Mouse (Mus musculus) effector memory CD4-positive, alpha-beta T cell, adult 5 months (primary cell): Measurements from ENCODE around the gene Rnf13. TPM values are rescaled to one million over a fixed set of nuclear protein-coding genes. Genes with fewer than 3 reads are reported as not detected.

Experiments
- polyA plus RNA-seq: library from polyadenylated mRNA; unstranded; fragments of 100-300 nt; shearing (Covaris generic); gene quantifications from one replicate; pipeline ENCODE4 v1.2.1, GENCODE M21; 2017

The Rnf13 gene
- 50.8 TPM for polyA plus RNA-seq

GRCm38 (mm10) chr3:57735511-57736370 is at the start of gene Rnf13:
Gene Rnf13, plus strand, starts transcription at chr3:57736062.

GRCm38 (mm10) chr3:57692719-57693118 is 43.1 kb upstream of the Rnf13 start, which contains the start of gene Ankub1:
Gene Ankub1, minus strand, starts transcription at chr3:57692799.

GRCm38 (mm10) chr3:57847760-57848185 is 111.9 kb downstream of the Rnf13 start, which contains the start of gene Pfn2:
Gene Pfn2, minus strand, starts transcription at chr3:57848079.

Other genes starting within 250 kb of the Rnf13 start
- 0.12 TPM for gene Wwtr1, start 160.2 kb upstream of the Rnf13 start, polyA plus RNA-seq
- 34.7 TPM for gene Commd2, start 84.3 kb upstream of the Rnf13 start, polyA plus RNA-seq
- not detected for gene Ankub1, start 43.3 kb upstream of the Rnf13 start, polyA plus RNA-seq
- gene Pfn2, start 112.0 kb downstream of the Rnf13 start, polyA plus RNA-seq = 11.4 TPM